Mouse (Mus musculus) kidney, adult 8-10 months (tissue): ENCODE measurements at regions not wholly inside any gene's neighbourhood (a gene's known extent, or its start where the extent isn't known, plus 50 kb on each side); places are given as distances from the start of the nearest gene placed in this dataset.
A peak's percentile ranks its signal among the peaks of the same experiment; 100 is the strongest.

ENCODE experiments used
- DNase-seq, 2 experiments: peaks; one replicate each; pipeline ENCODE4 v3.0.0; 2022

DNA sequence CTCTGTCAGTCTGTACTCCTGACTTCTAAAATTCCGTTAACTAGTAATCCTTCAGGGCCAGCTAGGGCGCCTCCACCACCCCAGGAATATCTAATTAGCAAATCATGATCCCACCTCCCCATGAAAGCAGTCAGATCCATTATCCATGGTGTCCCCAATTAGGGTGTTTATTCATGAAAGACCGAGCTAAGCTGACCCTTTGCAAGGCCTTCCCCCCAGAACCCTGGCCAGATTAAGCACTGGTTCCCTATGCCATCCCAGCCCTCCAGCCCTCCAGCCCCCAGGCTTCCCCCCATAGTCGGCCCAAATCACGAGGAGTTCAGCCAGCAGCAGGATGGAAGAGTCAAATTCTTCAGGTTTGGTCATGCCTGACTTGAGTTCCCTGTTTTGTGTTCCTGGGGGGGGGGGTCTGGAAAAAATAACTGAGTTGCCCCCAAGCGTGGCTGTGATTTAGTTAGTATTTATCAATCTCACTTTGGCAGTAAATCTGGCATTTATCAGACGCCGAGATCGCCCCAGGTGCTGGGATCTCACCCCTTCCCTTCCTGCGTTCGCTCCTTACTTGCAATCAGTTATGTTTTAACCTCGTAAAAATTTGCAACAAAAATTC lies 272.7 kb upstream of the Sall1 start:
- DNase-seq = peak; percentile 43 to 53

DNA sequence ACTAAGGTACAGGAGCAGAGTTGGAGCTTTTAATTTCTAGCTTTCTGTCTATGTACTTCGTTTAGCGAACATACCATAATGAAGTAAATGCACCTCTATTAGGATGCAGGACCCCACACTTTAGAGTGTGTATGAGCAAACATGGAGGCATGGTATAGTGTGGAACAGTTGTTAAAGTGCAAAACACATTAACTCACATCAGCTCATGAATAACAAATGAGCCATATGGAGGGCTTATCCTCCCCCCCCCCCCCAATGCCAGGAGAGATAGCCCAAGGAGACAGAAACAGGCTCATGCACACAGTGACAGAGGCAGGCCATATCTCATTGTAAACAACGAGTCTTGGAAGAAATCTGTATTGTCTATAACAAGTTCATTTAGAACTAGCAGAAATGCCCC lies 270.9 kb upstream of the Sall1 start:
- DNase-seq = no peak

DNA sequence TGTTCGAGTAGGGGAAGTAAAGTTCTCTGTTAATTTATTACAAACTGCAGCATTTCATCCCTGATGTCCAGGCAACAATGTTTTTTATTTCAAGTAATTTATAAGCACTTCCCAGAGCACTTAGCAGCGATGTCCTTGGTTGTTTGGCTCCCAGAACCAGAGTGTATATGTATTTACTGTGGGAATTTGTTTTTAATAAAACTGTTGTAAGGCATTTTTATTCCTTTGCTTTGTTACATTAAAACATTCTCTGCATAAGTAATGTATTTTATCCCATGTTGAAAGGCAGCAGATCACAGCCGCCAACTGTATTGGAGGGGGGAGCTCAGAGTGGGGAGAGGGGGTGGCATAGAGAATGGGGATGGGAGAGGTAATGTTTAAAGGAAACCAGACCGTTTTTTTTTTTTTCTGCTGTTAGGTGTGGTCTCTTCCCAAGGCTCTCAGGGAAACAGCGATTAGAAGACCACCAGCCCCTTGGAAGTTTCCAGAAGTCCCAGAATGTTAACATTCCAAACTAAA lies 266.8 kb upstream of the Sall1 start:
- DNase-seq = no peak

DNA sequence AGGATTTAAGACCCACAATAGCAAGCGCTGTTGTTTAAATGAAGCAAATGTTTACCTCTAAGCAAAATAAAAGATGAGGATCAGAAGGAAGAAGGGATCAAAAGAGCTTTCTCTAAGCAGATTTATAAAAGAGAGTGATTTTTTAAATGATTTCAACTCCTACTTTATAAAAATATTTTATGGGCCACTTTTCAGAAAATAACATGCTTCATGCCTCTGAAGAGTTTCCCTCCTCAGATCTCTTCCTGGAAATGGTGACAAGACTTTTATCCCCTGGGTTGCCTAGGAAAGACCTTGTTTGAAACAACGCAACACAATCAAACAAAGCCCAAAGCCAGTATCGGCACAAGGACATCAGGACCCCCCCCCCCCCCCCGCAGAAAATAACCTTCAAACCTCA lies 265.6 kb upstream of the Sall1 start:
- DNase-seq = no peak

DNA sequence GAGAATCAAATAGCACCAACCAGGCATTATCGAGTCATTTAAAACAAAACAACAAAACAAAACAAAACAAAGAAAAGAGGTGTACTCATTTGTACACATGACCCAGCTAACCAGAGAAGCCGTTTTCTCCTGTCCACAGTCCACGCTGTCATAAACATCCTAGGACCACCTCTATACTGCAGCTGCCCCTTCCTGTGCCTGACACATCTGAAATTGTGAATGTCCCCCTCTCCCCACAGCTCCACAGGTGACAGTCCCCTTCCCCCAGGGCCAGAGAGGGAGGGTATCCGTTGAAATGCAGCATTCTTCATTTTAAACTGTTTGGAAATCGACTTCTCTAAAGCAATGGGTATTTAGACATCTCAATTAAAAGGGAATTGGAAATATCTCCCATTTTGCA lies 265.0 kb upstream of the Sall1 start:
- DNase-seq = no peak

DNA sequence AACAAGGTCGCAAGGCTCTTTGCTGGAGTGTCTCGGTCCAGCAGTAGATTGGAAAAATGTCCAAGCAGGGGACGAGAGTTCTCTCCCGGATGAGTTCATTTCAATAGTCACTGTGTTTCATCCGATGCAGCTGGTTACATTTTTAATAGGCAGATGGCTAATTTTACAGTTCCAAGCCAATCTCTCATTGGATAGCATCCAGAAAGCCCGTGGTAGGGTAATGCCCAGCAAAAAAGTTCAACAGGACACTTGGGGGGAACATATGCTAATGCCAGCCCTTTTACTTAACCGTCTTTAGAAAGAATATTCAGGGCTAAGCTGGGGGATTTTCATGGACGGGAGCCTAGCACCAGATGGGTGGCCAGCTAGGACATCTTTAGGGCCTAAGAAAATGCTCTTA lies 264.6 kb upstream of the Sall1 start:
- DNase-seq = no peak

DNA sequence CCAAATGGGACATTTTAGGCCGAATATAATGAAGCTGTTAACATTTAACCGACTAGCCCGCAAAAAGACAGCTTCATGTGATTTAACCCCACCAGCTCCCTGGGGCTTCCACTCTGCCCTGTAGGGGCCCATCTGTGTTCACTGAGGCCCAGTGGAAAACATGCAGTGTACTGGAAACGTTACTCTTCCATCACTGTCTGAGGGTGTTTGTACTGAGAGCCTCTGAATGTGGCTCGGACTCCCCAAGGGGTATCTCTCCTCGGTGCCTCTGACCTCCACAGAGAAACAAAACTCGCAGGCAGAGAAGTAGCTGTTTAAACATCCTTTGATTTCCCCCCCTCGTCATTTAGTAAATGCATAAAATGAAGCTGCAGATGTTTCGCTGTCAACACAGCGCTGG lies 263.6 kb upstream of the Sall1 start:
- DNase-seq = no peak

DNA sequence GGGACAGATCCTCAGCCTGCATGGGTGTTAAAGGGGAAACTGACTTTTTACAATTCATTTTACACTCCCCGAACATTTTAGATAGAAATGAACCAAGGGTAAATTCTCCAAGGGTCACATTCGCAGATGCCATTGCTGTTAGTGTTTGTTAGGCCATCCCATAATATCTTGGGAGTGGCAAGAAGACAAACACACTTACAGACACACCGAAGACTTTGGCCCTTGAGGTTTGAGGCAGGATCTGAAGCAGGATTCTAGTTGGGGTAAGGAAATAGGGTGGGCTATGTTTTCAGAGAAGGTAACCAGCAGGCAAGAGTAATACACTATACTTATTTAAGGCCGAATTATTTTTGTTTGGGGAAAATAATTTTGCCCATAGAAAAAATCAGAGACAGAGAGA lies 263.1 kb upstream of the Sall1 start:
- no peak for DNase-seq

DNA sequence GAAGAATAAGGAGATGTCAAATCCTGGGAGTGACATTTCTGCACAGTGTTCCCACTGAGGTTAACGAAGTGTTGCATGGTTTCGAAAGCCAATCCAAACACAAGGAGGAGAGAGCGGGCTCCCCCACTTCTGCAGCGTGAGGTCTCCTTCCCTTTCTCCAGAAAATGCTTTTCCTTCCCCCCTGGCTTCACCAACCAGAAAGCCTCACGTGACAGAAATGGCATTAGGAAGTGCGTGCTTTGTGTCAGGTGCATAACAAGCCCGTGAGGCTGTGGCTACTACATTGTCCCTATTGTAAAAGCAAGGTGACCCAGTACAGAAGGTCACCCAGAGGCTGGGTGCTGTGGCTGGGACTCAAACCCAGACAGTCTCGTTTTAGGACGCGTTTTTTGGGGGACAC lies 260.2 kb upstream of the Sall1 start:
- DNase-seq = no peak

DNA sequence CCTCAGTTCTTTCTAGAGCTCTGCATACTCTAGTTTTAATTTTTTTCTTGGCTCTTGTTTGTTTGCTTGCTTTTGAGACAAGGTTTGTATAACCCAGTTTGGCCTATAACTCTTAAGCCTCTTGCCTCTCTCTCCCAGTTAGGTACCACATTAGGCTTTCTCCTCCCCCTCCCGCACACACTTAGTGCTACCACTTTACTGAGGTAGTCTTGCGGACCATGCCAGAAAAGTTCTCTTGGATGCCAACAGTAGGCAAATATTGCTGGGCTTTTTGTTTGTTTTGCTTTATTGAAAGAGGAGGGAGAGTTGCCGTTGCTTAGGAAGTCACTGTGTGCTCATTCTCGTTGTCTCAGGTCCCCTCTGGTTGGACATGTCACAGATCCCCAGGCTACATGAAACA lies 259.4 kb upstream of the Sall1 start:
- no peak for DNase-seq

DNA sequence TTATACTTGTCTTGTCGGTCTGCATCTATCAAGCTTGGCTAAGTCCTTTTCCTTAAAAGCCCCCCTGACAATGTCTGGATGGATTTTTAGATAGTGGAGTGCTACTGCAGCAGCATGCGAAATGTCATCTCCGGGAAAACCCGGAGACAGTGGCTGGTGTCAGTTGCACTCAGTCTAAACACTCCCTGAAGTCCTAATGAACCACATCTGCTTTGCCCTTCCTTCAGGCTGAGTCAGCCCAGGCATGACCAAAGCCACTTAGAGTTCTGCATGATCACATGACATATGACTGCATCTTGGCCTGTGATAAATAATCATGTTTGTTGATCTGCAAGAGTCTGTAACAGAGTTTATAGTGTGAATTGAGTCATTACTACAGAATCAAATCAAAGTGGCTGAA lies 255.7 kb upstream of the Sall1 start:
- no peak for DNase-seq

DNA sequence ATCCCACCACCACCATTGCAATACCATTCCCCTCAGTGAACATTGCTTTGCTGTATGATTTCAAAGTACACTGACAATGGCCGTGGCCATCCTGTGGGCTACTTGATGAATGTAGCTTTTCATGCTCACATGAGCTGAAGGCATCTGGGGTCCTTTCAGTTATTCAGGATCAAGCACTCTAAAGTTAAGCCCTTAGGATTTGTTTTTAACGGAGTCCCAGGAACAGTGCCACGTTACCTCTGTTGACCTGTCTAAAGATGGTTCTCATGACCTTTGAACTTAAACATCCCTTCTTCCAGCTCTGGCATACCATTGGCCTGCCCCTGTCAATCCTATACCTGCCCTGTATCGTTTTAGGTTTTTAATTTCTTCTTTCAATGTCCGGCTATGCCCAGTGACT lies 251.7 kb upstream of the Sall1 start:
- DNase-seq = peak in 1 of 2 experiments; percentile 52

DNA sequence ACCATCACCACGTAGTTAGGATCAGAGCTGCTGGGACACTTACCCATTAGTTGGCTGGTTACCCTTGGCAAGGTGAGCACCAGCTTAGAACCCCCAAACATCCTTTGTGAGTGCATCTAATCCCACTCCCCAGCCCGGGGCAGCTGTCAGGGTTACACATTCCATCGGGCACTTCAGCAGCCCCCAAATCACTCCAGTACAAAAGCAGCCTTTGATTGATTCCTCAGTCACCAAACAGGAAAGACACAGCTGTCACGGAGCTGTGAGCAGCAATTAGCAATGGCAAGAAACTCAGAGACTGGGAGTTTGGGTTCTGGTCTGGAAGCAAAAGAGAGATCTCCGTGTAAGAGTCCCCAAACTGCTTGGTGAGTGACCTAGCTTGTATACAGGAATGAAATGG lies 245.1 kb upstream of the Sall1 start:
- DNase-seq = no peak

DNA sequence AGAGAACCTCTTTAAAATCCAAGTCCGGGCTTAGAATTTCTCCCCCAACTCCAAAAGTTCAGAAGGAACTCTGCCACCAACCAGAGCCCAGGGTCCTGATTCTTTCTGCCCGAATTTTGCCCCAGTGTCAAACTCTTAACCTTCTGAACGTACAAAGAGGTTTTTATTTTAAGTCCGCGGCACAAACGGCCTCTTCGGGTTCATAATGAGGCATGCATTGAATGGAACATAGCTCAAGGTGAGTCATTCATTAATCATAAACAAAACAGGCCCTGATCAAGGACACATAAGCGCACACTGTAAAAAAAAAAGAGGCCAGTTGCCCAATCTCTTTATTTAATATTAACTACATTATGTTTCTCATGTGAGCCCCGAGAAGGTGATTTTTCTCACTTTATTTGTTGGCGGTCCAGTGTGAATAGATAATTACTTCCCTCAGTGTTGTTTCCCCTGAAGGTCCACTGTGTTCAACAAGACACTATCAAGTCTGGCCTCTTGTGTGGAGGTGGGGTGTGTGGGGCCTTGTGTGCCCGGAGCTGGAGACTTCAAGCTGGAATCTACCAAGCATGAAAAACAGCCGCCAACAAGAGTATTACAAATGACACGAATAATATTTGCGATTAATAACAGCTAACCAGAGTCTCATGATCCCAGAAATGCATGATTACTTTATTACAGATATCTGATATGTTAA lies 241.1 kb upstream of the Sall1 start:
- peak; percentile 69 to 87 for DNase-seq

DNA sequence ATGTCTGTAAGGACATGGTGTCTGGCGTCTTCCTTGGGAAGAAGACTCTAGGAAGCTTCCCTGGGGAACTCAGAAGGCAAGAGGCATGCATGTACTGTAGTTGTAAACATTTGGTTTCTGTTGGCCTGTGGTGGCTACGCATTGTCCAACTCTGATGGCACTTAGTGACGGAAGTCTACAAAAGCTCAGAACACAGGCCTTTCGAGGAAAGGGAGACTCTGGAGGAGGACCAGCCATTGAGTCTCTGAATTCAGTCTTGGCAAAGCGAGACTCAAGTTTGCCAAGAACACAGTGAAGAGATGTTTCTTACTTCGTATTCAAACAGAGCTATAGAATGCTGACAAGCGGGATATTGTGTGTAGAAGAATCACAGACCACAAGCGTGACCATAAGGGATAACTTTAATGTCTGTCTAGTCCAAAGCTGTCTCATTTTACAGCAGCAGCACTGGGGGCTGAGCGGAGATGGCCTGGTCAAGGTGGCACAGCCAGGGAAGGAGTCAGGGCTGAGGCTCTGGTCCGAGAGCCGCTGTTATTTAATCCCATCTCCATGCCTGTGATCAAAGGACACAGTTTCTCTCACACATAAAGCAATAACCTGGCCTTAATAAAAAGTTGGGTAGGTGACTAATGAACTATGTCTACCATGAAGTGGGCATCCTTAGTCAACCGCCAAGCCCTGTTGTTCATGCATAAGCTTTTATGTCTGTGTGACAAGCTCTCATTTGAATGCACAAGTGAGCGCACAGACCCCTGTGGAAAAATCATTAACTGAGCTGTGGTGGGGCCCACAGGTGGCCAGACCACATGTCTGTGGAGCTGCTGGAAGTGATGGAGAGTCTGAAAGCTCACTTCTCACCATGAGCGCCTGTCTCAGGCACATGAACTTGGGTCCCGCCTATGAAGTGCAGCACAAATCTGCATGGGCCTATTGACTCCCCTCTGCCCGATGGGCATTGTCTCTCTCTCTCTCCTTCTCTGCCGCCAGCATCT lies 239.4 kb upstream of the Sall1 start:
- DNase-seq = no peak

DNA sequence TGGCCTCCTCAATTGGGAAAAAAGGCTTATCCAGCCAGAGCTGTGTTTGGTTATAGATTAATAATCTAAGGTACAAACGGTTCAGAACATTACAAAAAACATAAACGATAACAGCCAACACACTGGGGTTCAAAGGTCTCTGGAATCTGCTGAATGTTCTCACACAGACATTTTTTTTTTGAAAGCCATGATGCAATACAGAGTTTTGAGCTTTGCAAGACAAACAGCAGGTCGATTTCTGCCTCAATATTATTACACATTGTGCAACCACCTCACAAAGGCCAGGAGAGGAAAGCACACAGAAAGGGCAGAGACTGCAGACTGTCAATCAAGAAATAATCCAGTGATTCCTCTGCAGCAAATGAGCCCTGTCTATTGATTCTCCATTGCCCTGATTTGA lies 235.9 kb upstream of the Sall1 start:
- DNase-seq = peak; percentile 40 to 66

DNA sequence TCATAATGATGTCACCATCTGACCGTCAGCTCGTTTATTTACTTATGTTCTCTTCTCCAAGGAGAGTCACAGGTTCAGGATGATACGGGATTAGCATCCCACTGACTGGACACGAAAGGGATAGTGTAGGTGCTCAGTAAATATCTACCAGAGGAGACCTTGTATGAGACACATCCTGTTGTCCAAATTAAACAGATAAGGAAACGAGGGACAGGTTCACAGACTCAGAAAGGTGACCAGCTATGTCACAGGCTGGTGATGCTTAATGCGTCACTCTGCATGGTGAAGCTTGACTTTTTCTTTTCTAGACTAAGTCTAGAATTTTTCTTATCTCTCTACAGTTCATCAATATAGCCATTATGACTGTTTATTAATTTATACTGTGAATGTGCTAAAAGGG lies 235.2 kb upstream of the Sall1 start:
- no peak for DNase-seq

DNA sequence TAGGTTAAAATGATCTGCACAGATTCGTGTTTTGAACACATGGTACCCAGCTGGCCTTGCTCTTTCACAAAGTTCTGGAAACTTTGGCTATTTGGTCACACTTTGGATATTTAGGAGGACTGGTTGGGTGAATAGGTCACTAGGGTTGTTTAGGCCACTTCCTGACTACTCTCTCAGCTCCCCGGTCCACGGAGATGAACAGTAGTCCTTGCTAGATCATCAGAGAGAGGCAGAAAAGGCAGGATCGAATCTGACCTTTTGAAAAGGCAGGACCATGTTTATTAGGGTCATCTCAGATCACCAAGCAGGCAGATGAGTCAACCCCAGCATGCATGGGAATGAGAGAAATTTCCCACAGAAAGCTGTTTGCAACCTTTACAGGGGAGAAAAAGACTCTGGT lies 229.3 kb upstream of the Sall1 start:
- DNase-seq = no peak

DNA sequence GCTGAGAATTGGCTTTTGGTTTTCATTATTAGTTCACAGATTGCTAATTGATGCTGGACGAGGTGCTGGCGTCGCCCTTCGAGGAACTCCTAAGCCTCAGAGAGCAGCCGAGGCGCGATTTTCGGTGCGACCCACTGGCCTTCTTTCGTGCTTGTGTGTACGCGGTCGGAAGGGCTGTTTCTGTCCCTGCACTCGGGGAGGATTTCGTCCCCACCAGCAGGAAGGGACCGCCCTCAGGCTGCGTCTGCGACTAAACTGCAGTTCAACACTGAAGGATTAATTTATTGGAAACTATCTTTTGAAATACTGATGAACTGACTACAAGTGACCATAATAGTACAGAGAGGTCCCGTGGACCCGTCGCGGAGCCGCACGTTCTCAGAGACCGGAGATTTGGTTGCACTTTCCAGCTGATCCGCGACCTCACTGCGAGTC lies 228.4 kb upstream of the Sall1 start:
- no peak for DNase-seq

DNA sequence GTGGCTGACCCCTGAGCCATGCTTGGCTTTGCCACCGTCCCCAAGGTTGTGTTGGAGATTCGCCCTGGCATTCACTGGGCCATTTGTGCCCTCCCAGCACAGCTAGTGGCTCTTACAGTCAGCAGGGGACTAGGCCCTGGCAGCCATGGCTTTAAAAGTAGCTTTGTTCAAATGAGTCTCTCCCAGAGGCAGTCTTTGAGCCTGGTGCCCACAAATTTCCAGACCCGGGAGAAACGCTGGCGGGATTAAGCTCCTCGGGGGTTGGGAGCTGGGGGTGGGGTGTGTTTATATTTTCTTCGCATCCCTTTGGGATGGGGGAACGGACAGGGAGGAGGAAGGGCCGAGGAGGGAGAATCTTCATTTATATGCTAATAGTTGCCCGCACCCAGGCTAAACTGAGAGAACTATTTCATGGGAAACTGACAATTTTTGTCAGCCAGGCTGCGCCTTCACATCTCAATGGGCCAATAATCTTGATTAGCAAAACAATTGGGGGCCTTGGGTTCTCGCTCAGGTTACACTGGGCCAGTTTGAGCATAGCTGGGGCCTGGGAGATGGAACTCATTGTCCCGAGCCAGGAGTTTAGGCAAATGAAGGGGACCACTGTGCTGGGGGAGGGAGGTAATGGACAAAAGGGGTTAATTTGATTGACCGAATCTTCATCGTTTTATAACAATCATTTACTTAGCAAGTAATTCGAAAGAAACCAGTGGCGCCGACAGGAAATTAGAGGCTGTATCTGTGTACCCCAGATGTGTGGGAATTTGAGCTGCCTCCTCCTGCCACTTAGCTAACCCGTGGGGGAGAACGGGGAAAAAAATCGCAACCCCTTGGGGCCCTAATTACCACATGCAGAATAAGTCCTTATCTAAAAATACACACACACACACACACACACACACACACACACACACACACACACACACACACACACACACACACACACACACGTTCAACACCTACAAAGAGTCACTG lies 227.7 kb upstream of the Sall1 start:
- DNase-seq = no peak

DNA sequence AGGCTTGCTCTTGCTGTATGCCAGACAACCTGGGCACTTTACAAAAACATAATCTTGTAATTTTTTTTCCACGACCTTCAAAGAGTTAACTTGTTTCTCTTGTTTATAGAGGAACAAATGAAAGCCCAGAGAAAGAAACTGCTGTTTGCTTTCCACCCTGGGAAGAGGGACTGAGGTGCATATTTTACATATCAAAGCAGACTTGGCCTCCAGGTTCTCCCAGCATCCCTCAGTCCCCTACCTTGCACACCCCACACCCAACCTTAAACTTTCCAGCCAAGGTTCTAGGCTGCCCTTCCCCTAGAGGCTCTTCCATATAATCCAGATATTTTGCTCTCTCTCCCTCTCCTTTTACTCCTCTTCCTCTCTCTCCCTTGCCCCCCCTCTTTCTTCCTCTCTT lies 226.0 kb upstream of the Sall1 start:
- no peak for DNase-seq

DNA sequence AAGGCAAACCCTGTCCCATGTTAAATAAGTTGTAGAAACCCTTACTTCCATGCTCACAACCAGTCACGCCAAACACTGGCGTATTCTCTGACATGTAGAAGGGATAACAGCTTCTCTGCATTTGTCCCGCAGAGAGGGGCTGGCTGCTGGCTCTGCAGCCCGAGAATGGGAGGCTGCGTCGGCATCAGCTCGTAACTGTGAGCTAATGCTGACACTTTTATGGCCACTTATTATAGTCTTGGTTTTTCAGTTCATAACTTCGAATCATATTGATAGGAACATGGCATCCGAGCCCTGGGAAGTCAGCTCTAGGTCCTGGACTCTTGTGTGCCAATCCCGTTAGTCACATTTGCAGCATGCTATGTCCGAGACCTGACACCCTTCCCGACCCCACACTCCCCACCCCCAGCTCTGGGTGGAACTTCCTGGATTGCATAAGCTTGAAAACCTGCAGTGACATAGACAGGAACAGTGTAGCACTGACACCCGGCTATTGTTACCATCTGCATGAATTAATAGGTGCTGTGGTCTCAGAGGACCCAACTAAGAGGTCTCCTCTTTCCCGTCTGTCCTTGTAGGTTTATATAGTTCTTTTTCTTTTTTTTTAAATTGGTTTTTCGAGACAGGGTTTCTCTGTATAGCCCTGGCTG lies 217.3 kb upstream of the Sall1 start:
- no peak for DNase-seq
